Mouse (Mus musculus) liver, adult 2 months (tissue): ENCODE measurements at regions not wholly inside any gene's neighbourhood (a gene's known extent, or its start where the extent isn't known, plus 50 kb on each side); places are given as distances from the start of the nearest gene placed in this dataset.

Source experiments
- CTCF ChIP-seq: fragments of 200-500 bp; IDR thresholded peaks from 2 replicates; pipeline ENCODE4 v1.5.1; 2011; ENCODE audit warnings: low read depth, low read length, control low read depth
- POLR2A ChIP-seq: fragments of 200-500 bp; IDR thresholded peaks from 2 replicates; pipeline ENCODE4 v1.6.1; 2011; ENCODE audit warnings: low read length, control low read depth; ENCODE audit not compliant: insufficient read depth; ENCODE audit errors: extremely low read depth

DNA sequence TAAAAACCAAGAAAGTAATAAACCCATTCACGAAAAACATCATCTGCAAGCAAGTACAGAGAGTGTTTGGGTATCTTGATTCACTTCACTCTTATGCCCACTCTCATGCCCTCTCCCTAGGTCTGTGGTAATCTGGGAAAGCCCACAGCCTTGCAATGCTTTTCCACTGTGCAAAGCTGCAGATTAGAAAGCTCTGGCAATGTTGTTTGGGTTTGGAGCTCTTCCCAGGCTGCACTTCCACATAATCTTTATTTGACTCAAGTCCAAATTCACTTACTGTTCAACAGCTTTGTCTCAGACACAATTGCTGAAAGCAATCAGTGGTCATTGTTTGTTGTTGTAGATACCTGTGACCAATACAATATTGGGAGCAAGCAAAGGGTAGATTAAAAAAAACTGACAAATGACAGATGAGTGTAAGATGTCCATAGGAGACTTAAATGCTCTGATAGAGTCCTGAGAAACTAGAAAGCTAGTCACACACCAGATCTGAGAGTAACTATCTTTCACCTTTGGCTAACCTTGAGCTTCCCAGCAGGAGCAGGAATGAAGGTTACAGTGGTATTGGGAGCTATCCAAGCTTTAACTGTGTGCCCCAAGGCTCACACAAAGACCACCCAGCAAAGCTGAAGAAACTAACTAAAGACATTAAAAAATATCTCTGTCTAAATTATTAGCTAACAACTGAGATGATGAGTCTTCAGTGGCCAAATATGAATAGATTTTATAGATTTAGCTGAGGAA is 325.7 kb upstream of the Klf12 start:
- TF ChIP-seq CTCF (no peak), POLR2A (no peak)
